Mouse (Mus musculus): ENCODE data around the gene Huwe1. TPM values are rescaled to one million over a fixed set of nuclear protein-coding genes. Genes with fewer than 3 reads are reported as not detected.

The Huwe1 gene
- polyA plus RNA-seq, 1 experiment from 2014 or later = 86.2 TPM

MicroRNAs within 50 kb of the gene (microRNA counts, 519-probe panel; counts per million panel counts)
- microRNA mmu-miR-98 = not detected

Small RNA genes lying within 50 kb of the gene (microRNA-seq; reads per million reads assigned to microRNA genes)
- gene Mir3113 (1.2 reads per million), gene Mir98 (1,243 reads per million, percentile 80 among the genes with 10 or more reads in this experiment), gene Mirlet7f-2 (403 reads per million, percentile 68 among the genes with 10 or more reads in this experiment)

Other genes starting within 250 kb of the Huwe1 start
- gene Hsd17b10, start 201.0 kb downstream of the Huwe1 start, polyA plus RNA-seq (2016; fragmentation: Nextera tagmentation; extraction: Ambion mirVana) = 129 and 132 TPM in 2 replicates
- gene Ribc1, start 215.5 kb downstream of the Huwe1 start, polyA plus RNA-seq (2016; fragmentation: Nextera tagmentation; extraction: Ambion mirVana) = 4.8 and 5.3 TPM in 2 replicates
- 118 and 128 TPM in 2 replicates for gene Smc1a, start 215.6 kb downstream of the Huwe1 start, polyA plus RNA-seq (2016; fragmentation: Nextera tagmentation; extraction: Ambion mirVana)

Measured in midbrain, embryonic 12.5 days (tissue).